Mouse (Mus musculus): ENCODE measurements around the gene Gm3336. TPM values are rescaled to one million over a fixed set of nuclear protein-coding genes. Genes with fewer than 3 reads are reported as not detected.

The Gm3336 gene
- polyA plus RNA-seq, 1 experiment from 2014 or later = 4.1 TPM

GRCm38 (mm10) chr8:70742176-70742575, 23.8 kb downstream of the Gm3336 start:
- Histone ChIP-seq H3K27me3 (replicated peaks; ENCODE audit: control insufficient read depth, insufficient read depth, low read length) (peaks cover 51% of the 10 kb centered on the region), H3K36me3 (ENCODE audit: control insufficient read depth, insufficient read depth, low read length) (no peaks in the 10 kb centered on the region)

GRCm38 (mm10) chr8:70742981-70743655, 24.8 kb downstream of the Gm3336 start:
- Histone ChIP-seq H3K4me2 (ENCODE audit: low read depth, low read length) (peak overlapping the region; percentile 15; the same call in 1 of the 2 replicates), H3K27me3 (replicated peaks; ENCODE audit: control insufficient read depth, insufficient read depth, low read length) (peaks cover 52% of the 10 kb centered on the region), H3K9me3 (ENCODE audit: control insufficient read depth, low read length) (no peaks in the 10 kb centered on the region), H3K4me1 (ENCODE audit: control insufficient read depth, insufficient read depth, low read length) (peaks cover 13% of the 10 kb centered on the region), H3K9ac (ENCODE audit: low read depth, low read length) (peak overlapping the region; percentile 44; the same call in 1 of the 2 replicates), H3K27ac (ENCODE audit: low read length) (no peak overlapping the region), H3K4me3 (ENCODE audit: low read length) (peak overlapping the region; percentile 37; the same call in 1 of the 2 replicates), H3K36me3 (ENCODE audit: control insufficient read depth, insufficient read depth, low read length) (no peaks in the 10 kb centered on the region)
- ATAC-seq = peak; percentile 17; the same call in 1 of the 2 replicates
- 6% methylated on average over 38 of the region's 38 CpGs for WGBS

More at GRCm38 (mm10) chr8:70742176-70742575, 23.8 kb downstream of the Gm3336 start:
- ATAC-seq = no peak
- 45% methylated on average over 11 of the region's 11 CpGs for WGBS
- Histone ChIP-seq H3K4me1 (ENCODE audit: control insufficient read depth, insufficient read depth, low read length) (peaks cover 13% of the 10 kb centered on the region), H3K4me2 (ENCODE audit: low read depth, low read length) (no peak overlapping the region), H3K9me3 (ENCODE audit: control insufficient read depth, low read length) (no peaks in the 10 kb centered on the region), H3K27ac (ENCODE audit: low read length) (no peak overlapping the region), H3K4me3 (ENCODE audit: low read length) (no peak overlapping the region), H3K9ac (ENCODE audit: low read depth, low read length) (no peak overlapping the region)

DNA sequence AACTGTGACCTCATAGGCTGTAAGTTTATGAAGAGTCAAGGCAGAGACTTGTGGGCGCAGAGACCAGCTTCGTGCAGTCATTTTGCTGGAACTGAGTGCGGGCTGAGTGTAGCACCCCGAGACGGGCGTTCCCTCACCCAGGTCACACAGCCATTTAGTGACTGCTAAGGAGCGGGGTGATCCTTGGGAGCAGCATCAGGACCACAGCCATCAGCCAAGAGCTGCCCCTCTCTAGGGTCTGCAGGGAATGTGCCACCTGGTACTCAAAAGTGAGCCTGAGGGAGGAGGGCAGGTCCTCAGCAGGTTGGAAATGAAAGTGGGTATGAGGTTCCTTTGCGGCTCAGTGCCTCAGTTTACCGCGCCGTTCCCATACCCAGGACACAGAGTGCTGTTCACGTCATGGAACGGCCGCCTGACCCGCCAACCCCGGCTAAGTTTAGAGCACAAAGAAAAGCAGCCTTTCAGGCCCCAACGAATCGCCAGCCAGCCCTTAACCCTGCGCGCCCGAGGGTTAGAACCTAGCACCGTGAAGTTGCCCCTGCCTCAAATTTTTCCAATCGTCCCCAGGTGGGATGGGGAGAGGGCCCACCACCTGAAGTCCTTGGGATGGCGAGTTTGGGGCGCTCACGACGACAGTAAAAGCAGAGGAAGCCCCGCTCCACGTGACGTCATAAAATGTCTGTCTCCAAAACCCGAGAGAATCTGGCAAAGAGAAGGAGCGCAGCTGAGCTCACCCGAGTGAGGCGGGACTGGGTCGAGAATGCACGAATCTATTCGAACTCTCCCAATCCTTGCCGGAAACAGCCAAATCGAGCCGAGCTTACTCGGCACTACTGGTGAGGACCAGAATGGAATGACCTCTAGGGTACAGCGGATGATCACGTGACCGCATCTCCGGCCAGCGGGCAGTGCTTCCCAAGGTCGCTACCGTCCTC, 25.6 kb downstream of the Gm3336 start:
- Histone ChIP-seq H3K4me2 (ENCODE audit: low read depth, low read length) (peak overlapping the region; percentile 48), H3K27me3 (replicated peaks; ENCODE audit: control insufficient read depth, insufficient read depth, low read length) (peaks cover 52% of the 10 kb centered on the region), H3K4me3 (ENCODE audit: low read length) (peak overlapping the region; percentile 37), H3K4me1 (ENCODE audit: control insufficient read depth, insufficient read depth, low read length) (peaks cover 13% of the 10 kb centered on the region), H3K36me3 (ENCODE audit: control insufficient read depth, insufficient read depth, low read length) (no peaks in the 10 kb centered on the region), H3K9ac (ENCODE audit: low read depth, low read length) (peak overlapping the region; percentile 44), H3K27ac (ENCODE audit: low read length) (no peak overlapping the region), H3K9me3 (ENCODE audit: control insufficient read depth, low read length) (no peaks in the 10 kb centered on the region)
- ATAC-seq = peak; percentile 20; the same call in 1 of the 2 replicates
- WGBS = 7% methylated on average over 48 of the region's 48 CpGs

- Histone ChIP-seq H3K27me3 (replicated peaks; ENCODE audit: control insufficient read depth, insufficient read depth, low read length) (peaks cover 52% of the 10 kb centered on the region), H3K4me3 (ENCODE audit: low read length) (no peak overlapping the region), H3K4me1 (ENCODE audit: control insufficient read depth, insufficient read depth, low read length) (peaks cover 13% of the 10 kb centered on the region), H3K27ac (ENCODE audit: low read length) (no peak overlapping the region), H3K9me3 (ENCODE audit: control insufficient read depth, low read length) (no peaks in the 10 kb centered on the region), H3K9ac (ENCODE audit: low read depth, low read length) (no peak overlapping the region), H3K4me2 (ENCODE audit: low read depth, low read length) (peak overlapping the region; percentile 48; the same call in 1 of the 2 replicates), H3K36me3 (ENCODE audit: control insufficient read depth, insufficient read depth, low read length) (no peaks in the 10 kb centered on the region)
- WGBS = 57% methylated on average over 11 of the region's 11 CpGs
- no peak for ATAC-seq
These were observed 26.5 kb downstream of the Gm3336 start for GRCm38 (mm10) chr8:70744806-70745205.

- 50% methylated on average over 19 of the region's 19 CpGs for WGBS
These were observed 27.4 kb downstream of the Gm3336 start for GRCm38 (mm10) chr8:70745691-70746220.

GRCm38 (mm10) chr8:70746676-70747075, 28.3 kb downstream of the Gm3336 start:
- 63% methylated on average over 9 of the region's 9 CpGs for WGBS
- no peak for ATAC-seq
- peaks cover 13% of the 10 kb centered on the region for H3K4me1 ChIP-seq (ENCODE audit: control insufficient read depth, insufficient read depth, low read length)
- H3K9me3 ChIP-seq (ENCODE audit: control insufficient read depth, low read length) = no peaks in the 10 kb centered on the region
- no peaks in the 10 kb centered on the region for H3K36me3 ChIP-seq (ENCODE audit: control insufficient read depth, insufficient read depth, low read length)
- no peak overlapping the region for H3K4me3 ChIP-seq (ENCODE audit: low read length)
- H3K9ac ChIP-seq (ENCODE audit: low read depth, low read length) = no peak overlapping the region; the same call in 1 of the 2 replicates
- H3K27ac ChIP-seq (ENCODE audit: low read length) = no peak overlapping the region
- peaks cover 52% of the 10 kb centered on the region for H3K27me3 ChIP-seq (replicated peaks; ENCODE audit: control insufficient read depth, insufficient read depth, low read length)
- H3K4me2 ChIP-seq (ENCODE audit: low read depth, low read length) = no peak overlapping the region

More at GRCm38 (mm10) chr8:70745691-70746220, 27.4 kb downstream of the Gm3336 start:
- H3K27ac ChIP-seq (ENCODE audit: low read length) = no peak overlapping the region
- no peaks in the 10 kb centered on the region for H3K36me3 ChIP-seq (ENCODE audit: control insufficient read depth, insufficient read depth, low read length)
- H3K27me3 ChIP-seq (replicated peaks; ENCODE audit: control insufficient read depth, insufficient read depth, low read length) = peaks cover 52% of the 10 kb centered on the region
- no peak overlapping the region for H3K4me3 ChIP-seq (ENCODE audit: low read length)
- peaks cover 13% of the 10 kb centered on the region for H3K4me1 ChIP-seq (ENCODE audit: control insufficient read depth, insufficient read depth, low read length)
- ATAC-seq = no peak
- no peak overlapping the region for H3K4me2 ChIP-seq (ENCODE audit: low read depth, low read length)
- no peak overlapping the region for H3K9ac ChIP-seq (ENCODE audit: low read depth, low read length)
- H3K9me3 ChIP-seq (ENCODE audit: control insufficient read depth, low read length) = no peaks in the 10 kb centered on the region

GRCm38 (mm10) chr8:70747211-70747890, 29.0 kb downstream of the Gm3336 start:
- no peaks in the 10 kb centered on the region for H3K9me3 ChIP-seq (ENCODE audit: control insufficient read depth, low read length)
- no peaks in the 10 kb centered on the region for H3K36me3 ChIP-seq (ENCODE audit: control insufficient read depth, insufficient read depth, low read length)
- ATAC-seq = no peak
- no peak overlapping the region for H3K4me2 ChIP-seq (ENCODE audit: low read depth, low read length)
- H3K27ac ChIP-seq (ENCODE audit: low read length) = no peak overlapping the region
- peaks cover 13% of the 10 kb centered on the region for H3K4me1 ChIP-seq (ENCODE audit: control insufficient read depth, insufficient read depth, low read length)
- H3K27me3 ChIP-seq (replicated peaks; ENCODE audit: control insufficient read depth, insufficient read depth, low read length) = peaks cover 46% of the 10 kb centered on the region
- WGBS = 81% methylated on average over 18 of the region's 18 CpGs
- H3K9ac ChIP-seq (ENCODE audit: low read depth, low read length) = no peak overlapping the region
- H3K4me3 ChIP-seq (ENCODE audit: low read length) = no peak overlapping the region

GRCm38 (mm10) chr8:70748246-70749096, 30.1 kb downstream of the Gm3336 start:
- no peaks in the 10 kb centered on the region for H3K9me3 ChIP-seq (ENCODE audit: control insufficient read depth, low read length)
- no peak overlapping the region for H3K4me2 ChIP-seq (ENCODE audit: low read depth, low read length)
- no peak overlapping the region for H3K27ac ChIP-seq (ENCODE audit: low read length)
- no peak for ATAC-seq
- no peaks in the 10 kb centered on the region for H3K36me3 ChIP-seq (ENCODE audit: control insufficient read depth, insufficient read depth, low read length)
- H3K27me3 ChIP-seq (replicated peaks; ENCODE audit: control insufficient read depth, insufficient read depth, low read length) = peaks cover 35% of the 10 kb centered on the region
- H3K4me1 ChIP-seq (ENCODE audit: control insufficient read depth, insufficient read depth, low read length) = peaks cover 17% of the 10 kb centered on the region
- no peak overlapping the region for H3K4me3 ChIP-seq (ENCODE audit: low read length)
- WGBS = 84% methylated on average over 23 of the region's 23 CpGs
- no peak overlapping the region for H3K9ac ChIP-seq (ENCODE audit: low read depth, low read length)
